ENCODE assay signal across 12 mouse cellular contexts in the genomic region with DNA sequence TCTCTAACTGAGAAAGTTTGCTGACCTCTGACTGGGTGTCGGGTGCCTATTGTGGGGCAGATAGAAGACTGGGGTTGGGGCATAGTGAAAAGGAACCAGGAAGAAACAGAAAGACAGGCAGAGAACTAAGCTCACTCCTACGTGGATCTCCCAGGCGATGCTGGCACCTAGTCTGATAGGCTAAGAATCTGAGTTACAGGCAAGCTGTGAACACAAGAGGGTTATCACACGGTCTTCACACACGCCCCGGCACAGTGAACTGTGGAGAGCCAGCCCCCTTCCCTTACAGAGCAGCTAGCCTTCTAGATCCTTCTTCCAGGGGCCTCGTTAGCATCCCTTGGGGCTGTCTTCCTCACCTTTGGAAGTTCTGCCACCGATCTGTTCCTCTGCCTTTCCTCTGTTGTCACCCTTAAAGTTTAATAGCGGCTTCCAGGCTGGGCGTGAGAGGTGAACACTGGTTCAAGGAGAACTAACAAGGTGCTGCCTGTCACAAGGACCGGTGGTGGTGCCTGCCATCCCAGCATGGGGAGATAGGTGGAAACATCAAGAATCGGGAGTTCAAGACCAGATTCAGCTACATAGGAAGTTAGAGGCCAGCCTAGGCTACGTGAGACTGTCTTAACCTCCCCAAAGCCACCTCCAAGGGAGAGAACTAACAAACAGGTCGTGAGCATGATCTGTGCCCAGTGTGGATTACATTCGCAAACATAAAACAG. TPM values are rescaled to one million over a fixed set of nuclear protein-coding genes. Genes with fewer than 3 reads are reported as not detected.
DNase-seq lines count a peak whose midpoint lies in the region; ATAC-seq lines count a peak whose summit lies in the region.
"Had no signal": no experiment of that assay in that cellular context is flagged by ENCODE, and none has a peak within 500 bp of the region (broad histone marks: within the 10 kb centered on the region; RNA-seq: fewer than 3 reads in every experiment).

No protein-coding gene starts in this region.

- no peaks in the 10 kb centered on the region for H3K27me3 ChIP-seq in midbrain, embryonic 16.5 days (ENCODE audit: control insufficient read depth, insufficient read depth, low read depth, low read length)
- H3K27me3 ChIP-seq in midbrain, embryonic 14.5 days (ENCODE audit: control insufficient read depth, insufficient read depth, low read length) = no peaks in the 10 kb centered on the region
- H3K27me3 ChIP-seq in embryonic facial prominence, embryonic 13.5 days = no peaks in the 10 kb centered on the region
- no peaks in the 10 kb centered on the region for H3K27me3 ChIP-seq in limb, embryonic 12.5 days
- no peaks in the 10 kb centered on the region for H3K27me3 ChIP-seq in splenic B cell, adult 2 months (ENCODE audit: control insufficient read depth, insufficient read depth, low read length, poor library complexity, severe bottlenecking)

- peaks cover 21% of the 10 kb centered on the region for H3K4me1 ChIP-seq in midbrain, embryonic 16.5 days (ENCODE audit: control insufficient read depth, insufficient read depth, low read length)
- H3K4me1 ChIP-seq in midbrain, embryonic 14.5 days (ENCODE audit: control insufficient read depth, insufficient read depth, low read length) = peaks cover 24% of the 10 kb centered on the region
- peaks cover 32% of the 10 kb centered on the region for H3K4me1 ChIP-seq in embryonic facial prominence, embryonic 13.5 days
- H3K4me1 ChIP-seq in limb, embryonic 12.5 days (replicated peaks) = peaks cover 40% of the 10 kb centered on the region

- H3K4me2 ChIP-seq in midbrain, embryonic 16.5 days (ENCODE audit: low read length) = no peak overlapping the region
- no peak overlapping the region for H3K4me2 ChIP-seq in midbrain, embryonic 14.5 days (ENCODE audit: low read length)
- no peak overlapping the region for H3K4me2 ChIP-seq in embryonic facial prominence, embryonic 13.5 days
- no peak overlapping the region for H3K4me2 ChIP-seq in limb, embryonic 12.5 days

- H3K27ac ChIP-seq in midbrain, embryonic 16.5 days (ENCODE audit: low read length) = 0 out of 2 replicates have a peak overlapping the region, but pooled peaks have one; percentile 23
- no peak overlapping the region for H3K27ac ChIP-seq in midbrain, embryonic 14.5 days (replicated peaks; ENCODE audit: low read depth, low read length)
- peak overlapping the region; percentile 56; the same call in 1 of the 2 replicates for H3K27ac ChIP-seq in embryonic facial prominence, embryonic 13.5 days
- H3K27ac ChIP-seq in limb, embryonic 12.5 days = no peak overlapping the region
- H3K27ac ChIP-seq: heart, adult 2 months had no signal

- H3K9me3 ChIP-seq in midbrain, embryonic 16.5 days (replicated peaks; ENCODE audit: control insufficient read depth, low read length, poor library complexity, severe bottlenecking) = no peaks in the 10 kb centered on the region
- H3K9me3 ChIP-seq in midbrain, embryonic 14.5 days (ENCODE audit: control insufficient read depth, low read length) = no peaks in the 10 kb centered on the region
- H3K9me3 ChIP-seq in embryonic facial prominence, embryonic 13.5 days = no peaks in the 10 kb centered on the region
- no peaks in the 10 kb centered on the region for H3K9me3 ChIP-seq in limb, embryonic 12.5 days

- ATAC-seq in midbrain, embryonic 16.5 days = no peak
- no peak for ATAC-seq in midbrain, embryonic 14.5 days (ENCODE audit: low FRiP score, low TSS enrichment)
- ATAC-seq in embryonic facial prominence, embryonic 13.5 days (ENCODE audit: insufficient number of reproducible peaks, insufficient read depth, low FRiP score, low TSS enrichment, low read depth) = no peak
- ATAC-seq in limb, embryonic 12.5 days (ENCODE audit: insufficient number of reproducible peaks, insufficient read depth, low FRiP score, low TSS enrichment, low read depth) = no peak
- ATAC-seq: intestine, postnatal 0 days had no signal

- no peak overlapping the region for H3K9ac ChIP-seq in midbrain, embryonic 16.5 days (ENCODE audit: low read depth, low read length)
- no peak overlapping the region for H3K9ac ChIP-seq in midbrain, embryonic 14.5 days (replicated peaks; ENCODE audit: low read length)
- H3K9ac ChIP-seq in embryonic facial prominence, embryonic 13.5 days = 0 out of 2 replicates have a peak overlapping the region, but pooled peaks have one; percentile 32
- H3K9ac ChIP-seq in limb, embryonic 12.5 days (replicated peaks) = 0 out of 2 replicates have a peak overlapping the region, but pooled peaks have one; percentile 14

- DNase-seq in midbrain, embryonic 14.5 days = no peak
- DNase-seq in splenic B cell, adult 2 months (ENCODE audit: low read depth, low spot score) = peak; percentile 25
- DNase-seq in adipocyte (ENCODE audit: low spot score) = no peak
- DNase-seq in left cerebral cortex, adult 9 months (ENCODE audit: low spot score in 2 of 2) = no peak
- DNase-seq: adrenal gland, postnatal 36 days; cerebellum, adult 9-11 months; retina, postnatal 1 day had no signal

- 83% methylated on average over 15 of the region's 15 CpGs for WGBS in midbrain, embryonic 16.5 days
- 88% methylated on average over 15 of the region's 15 CpGs for WGBS in midbrain, embryonic 14.5 days
- 82% methylated on average over 15 of the region's 15 CpGs for WGBS in embryonic facial prominence, embryonic 13.5 days
- 81% methylated on average over 15 of the region's 15 CpGs for whole genome bisulfite sequencing in limb, embryonic 12.5 days

- no peak overlapping the region for H3K4me3 ChIP-seq in midbrain, embryonic 16.5 days (ENCODE audit: low read depth, low read length)
- H3K4me3 ChIP-seq in midbrain, embryonic 14.5 days (replicated peaks; ENCODE audit: low read depth, low read length) = no peak overlapping the region
- no peak overlapping the region for H3K4me3 ChIP-seq in embryonic facial prominence, embryonic 13.5 days
- no peak overlapping the region for H3K4me3 ChIP-seq in limb, embryonic 12.5 days (replicated peaks)
- H3K4me3 ChIP-seq: heart, adult 2 months had no signal

- H3K36me3 ChIP-seq in midbrain, embryonic 16.5 days (ENCODE audit: control insufficient read depth, insufficient read depth, low read length) = no peaks in the 10 kb centered on the region
- no peaks in the 10 kb centered on the region for H3K36me3 ChIP-seq in midbrain, embryonic 14.5 days (ENCODE audit: control insufficient read depth, insufficient read depth, low read length)
- H3K36me3 ChIP-seq in embryonic facial prominence, embryonic 13.5 days = no peaks in the 10 kb centered on the region
- H3K36me3 ChIP-seq in limb, embryonic 12.5 days = no peaks in the 10 kb centered on the region
- H3K36me3 ChIP-seq in splenic B cell, adult 2 months (ENCODE audit: control insufficient read depth, insufficient read depth, low read length, poor library complexity, severe bottlenecking) = no peaks in the 10 kb centered on the region

RNA-seq across cellular contexts. Expression of a gene that starts 23.7 kb away (rescaled TPM):
- 0.26 TPM in 1 of 2 replicates, not detected in the other for polyA plus RNA-seq in midbrain, embryonic 16.5 days (2015; fragmentation: Nextera tagmentation; extraction: Ambion mirVana)
- not detected in 2 replicates for polyA plus RNA-seq in midbrain, embryonic 14.5 days (2014; fragmentation: Nextera tagmentation; extraction: Ambion mirVana)
- not detected in 2 replicates for polyA plus RNA-seq in embryonic facial prominence, embryonic 13.5 days (2015; fragmentation: Nextera tagmentation; extraction: Ambion mirVana)
- not detected in 2 replicates for polyA plus RNA-seq in limb, embryonic 12.5 days (2016; fragmentation: Nextera tagmentation; extraction: Ambion mirVana)
- polyA plus RNA-seq: heart, adult 2 months had no signal

RNA-seq across cellular contexts. Expression of a gene that starts 32.1 kb away (rescaled TPM):
- 0.08 TPM in 1 of 2 replicates, not detected in the other for polyA plus RNA-seq in midbrain, embryonic 16.5 days (2015; fragmentation: Nextera tagmentation; extraction: Ambion mirVana)
- polyA plus RNA-seq in midbrain, embryonic 14.5 days (2014; fragmentation: Nextera tagmentation; extraction: Ambion mirVana) = 0.16 TPM in 1 of 2 replicates, not detected in the other
- 0.25 and 2.6 TPM in 2 replicates for polyA plus RNA-seq in embryonic facial prominence, embryonic 13.5 days (2015; fragmentation: Nextera tagmentation; extraction: Ambion mirVana)
- polyA plus RNA-seq in limb, embryonic 12.5 days (2016; fragmentation: Nextera tagmentation; extraction: Ambion mirVana) = 0.31 and 0.38 TPM in 2 replicates

Comparison
In these comparisons a context has a peak if more than half of its experiments do, and no peak if none do; other contexts are left out.
1. H3K27ac ChIP-seq: peak in midbrain, embryonic 16.5 days (single experiment) and embryonic facial prominence, embryonic 13.5 days (single experiment); none in midbrain, embryonic 14.5 days (single experiment) and limb, embryonic 12.5 days (single experiment).
2. H3K9ac ChIP-seq: peak in embryonic facial prominence, embryonic 13.5 days (single experiment) and limb, embryonic 12.5 days (single experiment); none in midbrain, embryonic 16.5 days (single experiment) and midbrain, embryonic 14.5 days (single experiment).